Mouse (Mus musculus) spleen, adult 2 months (tissue): ENCODE measurements at regions not wholly inside any gene's neighbourhood (a gene's known extent, or its start where the extent isn't known, plus 50 kb on each side); places are given as distances from the start of the nearest gene placed in this dataset.

Experiments
- DNase-seq, 2 experiments: peaks; one replicate each; pipeline versions ENCODE4 v3.0.0 to v3.0.0-alpha.2; 2012 to 2021; ENCODE audit warnings: low spot score in 2 of 2, low read depth in 1 of 2
- H3K27ac ChIP-seq: fragments of 200-500 bp; 2 replicates; pipeline ENCODE4 v1.5.1; 2012; ENCODE audit warnings: low read length, inconsistent platforms; ENCODE audit not compliant: insufficient read depth
- H3K27me3 ChIP-seq: fragments of 200-500 bp; 2 replicates; pipeline ENCODE4 v1.6.1; 2012; ENCODE audit warnings: mild to moderate bottlenecking, moderate library complexity, low read length, inconsistent platforms; ENCODE audit not compliant: control insufficient read depth, insufficient read depth
- H3K36me3 ChIP-seq: fragments of 200-500 bp; 2 replicates; pipeline ENCODE4 v1.6.1; 2012; ENCODE audit warnings: mild to moderate bottlenecking, low read length, inconsistent platforms; ENCODE audit not compliant: control insufficient read depth, insufficient read depth
- H3K4me1 ChIP-seq: fragments of 200-500 bp; 2 replicates; pipeline ENCODE4 v1.6.1; 2011; ENCODE audit warnings: inconsistent platforms; ENCODE audit not compliant: control insufficient read depth, insufficient read depth, insufficient read length
- H3K4me3 ChIP-seq: fragments of 200-500 bp; 2 replicates; pipeline ENCODE4 v1.5.1; 2011; ENCODE audit warnings: mild to moderate bottlenecking, inconsistent platforms; ENCODE audit not compliant: insufficient read depth, insufficient read length; ENCODE audit errors: extremely low read depth
- CTCF ChIP-seq: fragments of 200-500 bp; IDR thresholded peaks from 2 replicates; pipeline ENCODE4 v1.5.1; 2011; ENCODE audit warnings: mild to moderate bottlenecking, inconsistent platforms; ENCODE audit not compliant: insufficient read depth, insufficient read length, insufficient replicate concordance; ENCODE audit errors: extremely low read depth
- POLR2A ChIP-seq: fragments of 200-500 bp; IDR thresholded peaks from 2 replicates; pipeline ENCODE4 v1.6.1; 2011; ENCODE audit warnings: low read depth, low read length, inconsistent platforms
- WGBS: fragments of 180-500 bp; shearing (Covaris S2); methylation state at CpG from one replicate; pipeline ENCODE4 v1.1.7; 2018; 5-methylcytosine and 5-hydroxymethylcytosine counted together

DNA sequence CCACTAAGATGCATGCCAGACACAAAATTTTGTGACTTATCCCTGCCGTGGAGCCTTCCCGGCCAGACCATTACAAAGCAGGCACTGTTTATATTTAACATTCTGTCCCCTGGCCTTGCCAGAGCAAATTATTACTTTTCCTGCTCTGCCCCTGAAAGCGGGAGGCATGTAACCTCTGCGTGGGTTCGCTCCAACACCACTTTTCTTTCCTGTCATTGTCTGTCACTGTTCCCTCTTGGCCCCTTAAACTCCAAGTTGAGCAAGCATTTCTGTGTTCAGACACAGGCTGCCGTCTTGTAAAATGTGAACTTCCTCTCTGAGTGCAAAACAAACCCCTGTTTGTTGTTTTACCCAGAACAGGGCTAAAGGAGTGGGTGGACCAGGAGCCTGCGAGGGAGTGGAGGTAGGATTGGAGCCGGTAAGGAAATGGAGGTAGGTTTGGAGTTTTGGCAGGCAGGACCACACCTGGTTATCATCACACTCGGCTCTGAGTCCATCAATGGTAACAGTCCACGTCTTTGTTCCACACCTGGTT is 124.2 kb upstream of the Ctnnb1 start:
- TF ChIP-seq POLR2A (no peak), CTCF (no peak)
- H3K4me3 ChIP-seq, result no peak overlapping the region
- WGBS, result 29% methylated on average over 10 of the region's 10 CpGs
- H3K36me3 ChIP-seq, result no peaks in the 10 kb centered on the region
- no peak overlapping the region for H3K27ac ChIP-seq
- H3K4me1 ChIP-seq, result no peaks in the 10 kb centered on the region
- no peaks in the 10 kb centered on the region for H3K27me3 ChIP-seq
- DNase-seq, result no peak

DNA sequence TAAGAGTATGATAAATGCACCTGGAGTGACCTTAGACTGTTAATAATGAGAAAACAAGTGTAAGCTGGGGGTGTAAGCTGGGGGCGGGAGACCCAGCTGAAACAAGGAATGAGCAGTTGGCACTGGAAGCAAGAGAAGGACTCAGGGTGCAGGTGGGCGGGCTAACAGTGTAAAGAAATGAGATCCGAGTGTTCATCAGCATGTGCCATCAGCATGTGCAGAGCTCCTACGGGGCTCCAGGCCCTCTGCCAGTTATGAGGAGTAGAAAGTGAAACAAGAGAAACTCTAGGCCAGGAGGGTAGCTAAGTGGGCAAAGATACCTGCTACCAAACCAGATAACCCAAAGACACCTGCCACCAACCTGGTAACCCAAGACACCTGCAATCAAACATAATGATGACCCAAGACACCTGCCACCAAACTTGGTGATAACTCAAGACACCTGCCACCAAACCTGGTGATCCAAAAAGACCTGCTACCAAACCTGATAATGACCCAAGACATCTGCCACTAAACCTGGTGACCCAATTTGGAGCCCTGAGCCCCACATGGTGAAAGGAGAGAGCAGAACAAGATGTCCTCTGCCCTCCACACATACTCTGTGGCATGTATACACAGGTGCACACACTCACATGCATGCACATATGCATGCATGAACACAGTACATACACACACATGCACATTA is 120.1 kb upstream of the Ctnnb1 start:
- DNase-seq, result no peak
- Histone ChIP-seq H3K4me1 (no peaks in the 10 kb centered on the region), H3K27me3 (no peaks in the 10 kb centered on the region), H3K27ac (no peak overlapping the region), H3K4me3 (no peak overlapping the region), H3K36me3 (no peaks in the 10 kb centered on the region)
- 62% methylated on average over 4 of the region's 4 CpGs for whole genome bisulfite sequencing
- TF ChIP-seq CTCF, result no peak
- no peak for TF ChIP-seq POLR2A

GRCm38 (mm10) chr9:120811522-120811921 is 117.5 kb upstream of the Ctnnb1 start:
- no peak overlapping the region for H3K4me3 ChIP-seq
- H3K27me3 ChIP-seq, result no peaks in the 10 kb centered on the region
- TF ChIP-seq CTCF, result no peak
- TF ChIP-seq POLR2A, result no peak
- no peak for DNase-seq
- no peaks in the 10 kb centered on the region for H3K4me1 ChIP-seq
- no peak overlapping the region for H3K27ac ChIP-seq
- WGBS, result 68% methylated on average over 3 of the region's 3 CpGs
- H3K36me3 ChIP-seq, result no peaks in the 10 kb centered on the region

- 89% methylated on average over 17 of the region's 17 CpGs for WGBS
- Histone ChIP-seq H3K27ac (no peak overlapping the region), H3K36me3 (no peaks in the 10 kb centered on the region), H3K27me3 (no peaks in the 10 kb centered on the region), H3K4me3 (no peak overlapping the region), H3K4me1 (no peaks in the 10 kb centered on the region)
- no peak for TF ChIP-seq CTCF
- no peak for TF ChIP-seq POLR2A
- no peak for DNase-seq
Measured at GRCm38 (mm10) chr9:120812667-120813210, 116.3 kb upstream of the Ctnnb1 start.

DNA sequence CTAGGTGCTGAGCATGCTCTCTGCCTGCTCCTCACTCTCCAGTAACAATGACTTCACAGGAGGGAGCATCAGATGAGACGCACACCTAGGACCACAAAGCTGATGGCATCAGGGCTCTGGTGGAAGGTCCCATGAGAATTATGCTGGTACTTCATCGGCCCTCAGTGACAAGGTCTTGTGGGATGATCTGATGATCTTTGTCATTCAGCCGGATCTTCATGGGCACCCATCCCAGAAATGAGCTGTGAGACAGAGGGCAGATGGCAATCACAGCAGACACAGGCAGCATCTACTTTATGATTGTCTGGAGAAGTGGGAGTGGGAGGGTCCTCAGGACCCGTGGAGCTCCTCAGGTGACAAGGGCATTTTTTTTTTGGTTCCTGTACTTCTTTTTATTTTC is 114.7 kb upstream of the Ctnnb1 start:
- 48% methylated on average over 4 of the region's 4 CpGs for WGBS
- no peaks in the 10 kb centered on the region for H3K4me1 ChIP-seq
- H3K27ac ChIP-seq, result no peak overlapping the region
- no peak overlapping the region for H3K4me3 ChIP-seq
- H3K36me3 ChIP-seq, result no peaks in the 10 kb centered on the region
- no peak for DNase-seq
- TF ChIP-seq CTCF (no peak), POLR2A (no peak)
- no peaks in the 10 kb centered on the region for H3K27me3 ChIP-seq

DNA sequence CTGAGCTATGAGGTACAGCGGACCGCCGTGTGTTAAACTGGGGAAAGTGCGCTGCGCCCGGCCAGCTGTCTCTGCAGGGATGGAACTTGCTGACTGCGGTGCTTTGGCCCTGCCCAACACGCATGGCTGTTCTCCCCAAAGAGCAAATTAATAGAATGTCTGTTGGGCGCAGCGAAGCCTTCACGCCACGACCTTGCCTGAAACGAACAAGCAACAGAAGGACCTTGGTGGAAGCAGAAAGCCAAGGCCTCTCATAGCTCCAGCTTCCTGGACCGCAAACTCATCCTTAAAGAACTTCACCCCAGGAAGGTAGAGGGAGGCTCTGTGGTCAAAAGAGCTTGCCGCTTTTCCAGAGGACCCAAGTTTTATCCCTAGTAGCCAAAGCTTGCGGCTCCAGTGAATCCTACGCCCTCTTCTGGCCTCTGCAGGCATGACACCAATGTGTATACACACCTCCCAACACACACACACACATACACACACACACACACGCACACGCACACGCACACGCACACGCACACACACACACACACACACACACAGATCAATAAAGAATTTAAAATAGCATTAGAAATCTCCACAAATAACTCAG is 110.2 kb upstream of the Ctnnb1 start:
- H3K4me3 ChIP-seq, result no peak overlapping the region
- no peak for DNase-seq
- H3K4me1 ChIP-seq, result no peaks in the 10 kb centered on the region
- 93% methylated on average over 22 of the region's 22 CpGs for WGBS
- H3K27ac ChIP-seq, result no peak overlapping the region
- TF ChIP-seq CTCF, result no peak
- TF ChIP-seq POLR2A, result no peak
- no peaks in the 10 kb centered on the region for H3K27me3 ChIP-seq
- no peaks in the 10 kb centered on the region for H3K36me3 ChIP-seq

GRCm38 (mm10) chr9:120820892-120821291 is 108.1 kb upstream of the Ctnnb1 start:
- H3K27ac ChIP-seq, result no peak overlapping the region
- no peak for DNase-seq
- WGBS, result 84% methylated on average over 6 of the region's 6 CpGs
- H3K36me3 ChIP-seq, result no peaks in the 10 kb centered on the region
- H3K4me3 ChIP-seq, result no peak overlapping the region
- H3K27me3 ChIP-seq, result no peaks in the 10 kb centered on the region
- no peak for TF ChIP-seq CTCF
- no peak for TF ChIP-seq POLR2A
- H3K4me1 ChIP-seq, result no peaks in the 10 kb centered on the region
